Mouse (Mus musculus) left cerebral cortex, adult 8-10 months (tissue): ENCODE results near the gene Lpcat3. TPM values are rescaled to one million over a fixed set of nuclear protein-coding genes. Genes with fewer than 3 reads are reported as not detected.
"Not testable (repeated sequence)": the region's sequence is repeated elsewhere in the genome, so short reads cannot be mapped to it uniquely, and the experiment has no call there.

Source experiments
- DNase-seq, 2 experiments: peaks; one replicate each; pipeline ENCODE4 v3.0.0; 2022; ENCODE audit warnings: low spot score in 2 of 2
- total RNA-seq, 4 experiments: library from RNA; stranded (reverse); gene quantifications; 2 replicates each; pipeline ENCODE4 v1.2.4; 2022

The Lpcat3 gene
- total RNA-seq, 4 experiments from 2014 or later: 22.6 to 34.6 (median 26.1) TPM

DNA sequence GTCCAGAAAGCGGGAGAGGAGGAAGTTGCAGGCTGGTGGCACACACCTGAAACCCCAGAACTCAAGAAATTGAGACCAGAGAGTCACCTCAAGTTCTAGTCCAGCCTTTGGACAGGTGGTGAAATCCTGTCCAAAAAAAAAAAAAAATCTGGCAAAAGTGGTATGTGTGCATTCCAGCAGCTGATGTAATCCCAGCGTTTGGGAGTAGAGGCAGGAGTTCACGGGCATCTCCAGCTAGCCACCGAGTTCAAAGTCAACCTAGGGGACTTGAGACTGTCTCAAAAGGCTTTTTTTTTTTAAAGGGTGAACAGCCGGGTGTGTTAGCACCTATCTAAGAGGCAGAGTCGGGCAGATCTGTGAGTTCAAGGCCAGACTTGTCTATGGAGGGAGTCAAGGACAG lies 13.3 kb downstream of the Lpcat3 start:
- no peak for DNase-seq

DNA sequence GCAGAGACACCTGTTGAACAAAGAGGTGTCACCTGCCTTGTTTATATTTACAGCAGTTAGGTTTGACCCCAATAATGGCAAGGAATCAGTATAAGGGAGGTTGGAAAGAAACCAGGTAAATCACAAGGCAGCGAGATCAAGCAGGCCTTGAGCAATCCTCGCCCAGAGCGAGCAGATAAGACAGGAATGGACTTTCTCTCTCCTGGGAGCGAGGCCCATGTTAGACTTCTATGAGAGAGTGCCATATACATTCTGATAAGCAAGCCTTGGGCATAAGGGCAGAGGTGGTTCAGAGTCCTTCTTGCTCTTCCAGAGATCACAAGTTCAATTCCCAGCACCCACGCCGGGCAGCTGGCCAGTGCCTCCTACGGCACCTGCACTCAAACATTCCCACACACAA lies 15.9 kb downstream of the Lpcat3 start:
- no peak for DNase-seq

DNA sequence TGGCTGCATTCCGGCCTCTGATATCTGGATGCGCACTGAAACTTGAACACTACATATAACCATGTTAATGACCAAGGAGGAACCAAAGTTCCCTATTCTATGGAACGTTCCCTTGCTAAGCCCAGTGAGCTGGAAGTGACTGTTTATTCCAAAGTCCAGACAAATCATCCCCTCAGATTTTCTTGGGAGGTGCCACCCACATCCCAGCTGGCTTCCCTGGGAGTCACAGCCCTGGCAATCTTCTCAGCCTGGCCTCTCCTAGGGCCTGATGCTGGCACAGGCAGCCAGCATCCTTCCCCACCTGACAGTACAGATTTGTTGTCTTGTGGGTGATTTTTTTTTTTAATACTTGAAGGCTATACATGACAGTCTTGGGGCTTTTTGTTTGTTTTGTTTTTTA lies 16.7 kb downstream of the Lpcat3 start:
- no peak for DNase-seq

DNA sequence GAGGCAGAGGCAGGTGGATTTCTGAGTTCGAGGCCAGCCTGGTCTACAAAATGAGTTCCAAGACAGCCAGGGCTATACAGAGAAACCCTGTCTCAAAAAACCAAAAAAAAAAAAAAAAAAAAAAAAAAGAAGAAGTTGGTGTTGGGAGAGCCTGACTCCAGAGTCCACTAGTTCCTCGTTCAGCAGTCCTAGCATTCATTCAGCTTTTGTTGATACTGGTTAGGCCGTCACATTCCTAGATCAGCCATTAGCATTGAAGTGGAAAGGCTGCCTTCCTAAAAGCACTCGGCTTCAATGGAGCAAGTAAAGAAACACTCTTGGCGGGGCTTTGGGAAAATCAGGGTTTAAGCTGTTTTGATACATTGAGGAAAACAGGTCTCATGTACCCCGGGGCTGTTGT lies 19.5 kb downstream of the Lpcat3 start:
- DNase-seq: not testable (repeated sequence)

DNA sequence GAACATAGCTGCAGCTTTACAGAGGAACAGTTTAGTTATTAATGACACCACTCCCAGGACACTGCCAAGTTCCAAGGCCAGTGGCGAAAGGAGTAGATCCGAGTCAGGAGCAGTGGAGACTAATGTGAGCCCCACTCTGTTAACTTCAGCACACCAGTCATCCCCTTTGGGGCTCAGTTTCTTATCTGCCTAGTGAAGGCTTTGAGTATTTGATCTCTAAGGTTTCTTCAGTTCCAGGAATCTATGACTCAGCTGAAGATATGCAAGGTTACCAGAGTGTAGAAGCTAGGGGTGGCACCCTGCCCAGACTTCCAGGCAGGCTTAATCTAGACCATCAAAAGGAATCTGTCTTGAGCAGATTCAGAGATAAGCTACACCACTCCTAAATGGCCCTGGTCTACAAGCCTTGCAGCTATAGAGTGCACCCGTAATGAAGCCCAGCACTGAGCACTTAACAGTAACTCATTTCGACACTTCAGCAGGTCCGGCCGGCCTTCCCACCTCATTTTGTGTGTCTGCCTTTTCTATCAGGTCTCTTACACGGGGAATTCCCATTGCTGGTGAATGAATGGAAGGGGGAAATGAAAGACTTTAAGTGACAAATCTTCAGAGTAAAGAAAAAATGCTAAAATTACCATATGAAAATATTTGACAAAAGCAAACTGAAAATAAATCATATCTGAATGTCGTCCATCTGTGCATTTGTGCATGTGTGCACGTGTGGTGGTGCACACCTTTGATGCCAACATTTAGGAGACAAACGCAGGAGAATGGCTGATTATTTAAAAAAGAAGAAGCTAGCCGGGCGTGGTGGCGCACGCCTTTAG lies 21.0 kb downstream of the Lpcat3 start:
- peak in 1 of 2 experiments; percentile 33 for DNase-seq

DNA sequence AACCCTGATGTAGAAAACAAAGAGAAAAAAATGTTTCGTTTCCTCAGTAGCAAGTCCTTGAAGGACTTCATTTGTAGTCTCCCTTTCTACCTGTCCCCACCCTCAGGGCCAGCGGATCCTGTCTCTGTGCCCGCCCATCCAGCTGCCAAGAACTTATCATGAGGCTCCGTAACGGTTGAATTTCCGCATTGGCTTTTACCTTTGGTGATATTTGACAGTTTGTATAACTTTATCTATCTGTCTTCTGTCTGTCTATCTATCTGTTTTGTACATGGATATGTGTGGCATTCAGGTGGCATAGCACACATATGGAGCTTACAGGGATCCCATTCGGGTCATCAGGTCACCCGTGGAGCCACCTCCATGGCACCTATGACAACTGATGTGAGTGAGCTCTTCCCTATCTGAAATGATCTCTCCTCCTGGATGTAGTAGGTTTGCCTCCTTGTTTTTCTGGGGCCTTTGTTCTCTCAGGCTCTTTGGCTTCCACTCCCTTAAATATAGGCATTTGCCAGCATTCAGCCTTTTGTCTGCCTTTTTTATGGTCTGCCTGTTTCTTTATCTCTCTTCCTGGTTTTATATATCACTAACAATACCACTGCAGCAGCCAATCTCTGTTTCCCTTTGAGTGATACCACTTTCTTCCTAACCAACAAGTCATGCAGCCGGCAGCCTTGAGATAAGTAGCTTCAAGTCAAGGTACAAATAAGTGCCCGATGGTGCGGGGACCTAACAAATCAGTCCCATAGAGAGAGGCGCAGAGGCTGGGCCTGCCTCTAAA lies 23.0 kb downstream of the Lpcat3 start:
- DNase-seq: no peak

DNA sequence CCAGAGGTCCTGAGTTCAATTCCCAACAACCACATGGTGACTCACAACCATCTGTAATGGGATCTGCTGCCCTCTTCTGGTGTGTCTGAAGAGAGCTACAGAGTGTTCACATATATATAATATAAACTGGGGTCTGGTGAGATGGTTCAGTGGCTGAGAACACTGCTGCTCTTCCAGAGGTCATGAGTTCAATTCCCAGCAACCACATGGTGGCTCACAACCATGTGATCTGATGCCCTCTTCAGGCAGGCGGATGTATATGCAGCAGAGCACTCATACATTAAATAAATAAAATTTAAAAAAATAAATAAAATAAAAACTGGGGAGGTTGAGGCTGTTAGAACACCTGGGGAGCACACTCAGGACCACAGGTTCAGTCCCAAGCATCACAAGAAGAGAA lies 23.8 kb downstream of the Lpcat3 start:
- DNase-seq: not testable (repeated sequence)

DNA sequence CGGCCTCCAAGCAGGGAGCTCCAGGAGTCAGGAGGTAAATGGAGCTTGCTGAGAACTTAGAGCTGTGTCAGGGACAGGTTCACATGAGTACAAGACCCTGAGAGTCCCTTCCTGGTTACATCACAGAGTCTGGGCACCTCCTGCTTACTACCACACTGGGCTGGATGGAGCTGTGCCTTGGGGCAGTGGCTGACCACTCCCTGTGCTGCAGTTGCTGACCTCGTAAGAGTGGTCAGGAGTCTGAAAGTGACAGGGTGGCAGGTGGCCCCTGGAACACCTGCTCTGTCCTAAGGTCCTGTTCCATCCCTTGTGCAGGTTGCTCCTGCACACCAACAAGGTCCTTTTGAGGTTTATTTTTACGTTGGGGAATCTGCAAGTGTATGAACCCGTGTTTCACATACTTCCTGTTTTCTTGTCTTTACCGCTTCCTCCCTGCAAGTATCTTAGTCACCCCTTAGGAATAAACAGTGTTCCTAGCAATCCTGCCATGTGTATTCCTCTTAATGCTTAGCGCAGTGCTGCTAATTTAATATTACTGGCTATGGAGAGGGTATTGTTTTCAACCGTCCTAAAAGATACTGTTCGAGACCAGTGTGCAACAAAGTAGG lies 25.4 kb downstream of the Lpcat3 start:
- DNase-seq: no peak

DNA sequence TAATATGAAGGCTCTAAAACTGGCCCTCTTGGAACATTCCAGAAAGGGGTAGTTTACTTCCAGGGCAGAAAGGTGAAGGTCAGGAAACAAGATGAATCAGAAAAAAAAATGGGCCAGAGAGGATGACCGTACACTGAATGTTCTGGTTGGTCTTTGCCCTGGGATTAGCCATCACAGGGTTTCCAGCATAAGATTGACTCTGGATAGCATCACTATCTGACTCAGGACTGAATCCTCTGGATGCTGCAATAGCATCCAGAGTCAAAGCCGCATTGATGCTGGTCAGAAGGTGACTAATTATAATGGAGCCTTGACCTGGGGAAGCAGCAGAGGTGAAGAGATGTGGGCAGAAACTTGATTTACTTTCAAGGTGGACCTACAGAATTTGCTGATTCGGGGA lies 26.2 kb downstream of the Lpcat3 start:
- DNase-seq: no peak

DNA sequence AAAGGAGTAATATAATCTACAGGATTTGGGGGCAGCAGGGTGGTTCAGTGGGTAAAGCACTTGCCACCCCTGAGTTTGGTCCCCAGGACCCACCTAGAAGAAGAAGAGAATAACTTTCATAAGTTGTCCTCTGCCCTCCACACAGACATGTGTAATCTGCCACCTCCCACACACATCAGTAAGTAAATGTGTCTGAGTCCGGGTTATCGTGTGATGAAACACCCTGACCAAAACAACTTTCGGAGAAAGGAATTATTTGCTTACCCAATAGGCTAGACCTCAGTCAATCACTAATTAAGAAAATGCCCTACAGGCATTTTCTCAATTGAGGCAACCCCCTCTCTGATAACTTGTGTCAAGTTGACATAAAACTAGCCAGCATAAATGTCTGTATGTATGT lies 27.7 kb downstream of the Lpcat3 start:
- no peak for DNase-seq

DNA sequence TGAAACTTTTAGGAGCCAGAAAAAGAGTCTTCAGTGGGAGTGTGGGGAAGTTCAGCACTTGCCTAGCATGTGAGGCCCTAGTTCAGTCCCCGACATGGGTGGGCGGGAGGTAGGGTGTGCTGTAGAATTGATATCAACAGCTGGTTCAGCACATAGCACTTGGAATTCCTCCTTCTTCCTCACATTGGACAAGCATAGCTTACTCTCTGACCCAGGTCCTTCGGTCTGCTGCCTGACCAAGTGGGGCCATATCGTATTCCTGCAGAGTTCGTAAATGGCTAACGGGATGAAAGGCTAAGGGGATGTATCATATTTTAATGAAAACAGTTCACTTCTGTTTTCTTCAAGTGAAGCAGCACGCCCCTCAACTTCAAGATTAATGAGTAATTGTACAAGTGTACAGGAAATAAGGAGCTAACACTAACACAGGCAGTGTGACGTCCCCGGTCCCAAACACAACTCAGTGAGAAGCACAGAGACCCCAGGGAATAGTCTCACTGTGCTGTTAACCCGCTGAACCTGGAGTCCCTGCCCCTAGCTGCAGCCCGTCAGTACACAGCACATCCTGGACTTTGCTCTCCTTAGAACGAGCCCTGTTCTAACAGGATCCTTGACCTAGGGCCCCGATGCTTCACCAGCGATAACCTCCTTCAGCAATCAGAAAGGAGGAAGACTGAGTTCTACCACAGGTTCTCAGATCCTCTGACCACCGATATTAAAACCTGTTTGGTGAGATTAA lies 30.6 kb downstream of the Lpcat3 start:
- no peak for DNase-seq

DNA sequence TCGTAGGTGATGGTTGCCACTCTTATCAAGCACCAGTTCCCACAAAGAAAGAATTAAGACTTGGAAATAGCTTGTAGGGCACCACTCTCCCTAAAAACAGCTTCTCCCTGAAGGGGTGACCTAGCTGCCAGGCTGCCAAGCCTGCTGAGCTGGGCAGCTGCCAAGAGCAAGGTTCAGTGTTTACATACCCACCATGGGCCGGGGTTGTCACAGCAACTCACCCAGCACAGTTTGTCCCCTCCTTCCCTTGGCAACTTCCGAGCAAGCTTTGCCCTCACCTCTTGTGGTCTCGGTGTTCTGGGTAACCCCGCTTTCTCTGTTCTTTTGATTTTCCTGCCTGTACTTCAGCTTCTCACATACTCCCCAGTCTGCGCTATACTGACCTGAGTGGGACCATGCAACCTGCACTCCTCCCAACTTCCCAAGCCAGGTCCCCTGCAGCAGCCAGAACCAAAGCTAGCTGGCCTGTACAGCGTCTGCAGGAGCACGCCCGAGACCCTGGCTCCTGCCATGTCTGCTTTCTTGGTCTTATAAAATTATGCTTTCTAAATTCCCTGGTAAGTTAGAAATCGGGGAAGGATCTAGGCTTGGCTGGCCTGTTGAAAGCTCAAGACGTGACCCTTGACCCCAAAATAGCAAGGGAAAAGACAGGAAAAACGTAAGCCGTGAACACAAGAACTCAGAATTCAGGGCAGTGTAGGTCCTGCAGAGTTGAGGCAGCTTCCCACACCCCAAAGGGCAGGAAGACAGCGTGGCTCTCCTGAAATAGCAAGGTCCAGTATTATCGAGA lies 31.5 kb downstream of the Lpcat3 start:
- peak in 1 of 2 experiments; percentile 76 for DNase-seq

DNA sequence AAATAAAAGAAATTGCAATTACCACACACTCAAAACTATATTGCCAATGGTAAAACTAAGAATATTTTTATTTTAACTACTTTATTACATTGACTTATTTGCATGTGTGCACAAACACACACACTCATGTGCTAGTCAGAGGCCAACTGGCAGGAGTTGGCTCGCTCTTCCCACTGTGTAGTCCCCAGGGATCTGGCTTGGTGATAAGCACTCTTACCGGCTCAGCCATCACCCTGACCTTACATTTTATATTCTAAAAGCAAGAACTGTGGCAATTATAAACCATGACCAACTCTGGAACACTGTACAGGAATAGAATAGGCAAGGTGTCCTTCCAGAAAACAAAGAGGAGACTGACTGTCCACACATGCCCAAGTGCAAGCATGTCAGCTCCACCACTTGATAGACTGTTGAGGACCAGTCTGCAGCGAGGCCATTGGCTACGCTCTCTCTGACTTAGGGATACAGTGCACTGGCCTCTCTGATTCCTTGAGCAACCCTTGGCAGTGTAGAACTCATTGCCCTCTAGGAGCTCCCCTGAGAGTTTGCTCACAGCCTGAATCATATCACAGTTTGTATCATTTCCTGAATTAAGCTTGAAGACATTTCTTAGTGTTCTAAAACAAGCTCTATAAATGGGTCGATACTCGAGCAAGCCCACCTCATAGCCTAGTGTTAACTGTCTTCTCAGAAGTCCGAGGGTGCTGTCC lies 33.8 kb downstream of the Lpcat3 start:
- DNase-seq: no peak

DNA sequence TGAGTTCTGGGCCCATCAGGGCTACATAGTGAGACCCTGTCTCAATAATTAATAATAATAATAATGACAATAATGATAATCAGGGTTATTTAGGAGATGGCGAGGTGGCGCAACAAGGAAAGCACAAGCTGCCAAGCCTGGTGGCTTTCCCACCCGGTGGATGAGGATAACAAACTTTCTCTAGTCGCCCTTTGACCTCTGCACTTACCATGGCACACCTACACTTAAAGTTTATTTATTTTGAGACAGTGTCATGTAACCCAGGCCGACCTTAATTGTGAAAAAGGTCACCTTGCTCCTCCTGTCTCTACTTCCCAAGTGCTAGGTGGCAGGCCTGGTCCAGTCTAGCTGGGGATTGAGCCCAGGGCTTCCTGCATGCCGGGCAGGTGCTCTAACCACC lies 35.9 kb downstream of the Lpcat3 start:
- no peak for DNase-seq

DNA sequence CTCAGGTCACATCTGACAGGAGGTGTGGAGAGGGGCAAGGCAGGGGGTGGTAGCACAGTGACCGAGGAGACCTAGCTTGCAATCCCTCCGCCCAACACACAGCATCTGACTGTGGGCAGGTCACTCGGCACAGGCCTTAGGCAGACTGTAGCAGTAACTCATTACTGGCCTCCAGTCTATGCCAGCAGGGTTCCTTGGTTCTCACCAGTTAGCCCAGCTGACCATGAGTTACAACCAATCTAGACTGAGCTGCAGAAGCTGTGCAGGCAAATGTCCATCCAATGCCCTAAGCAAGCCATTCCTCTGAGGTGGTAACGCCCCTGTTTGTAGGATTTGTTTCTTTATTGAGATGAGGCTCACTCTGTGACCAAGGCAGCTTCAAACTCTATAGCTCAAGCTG lies 36.5 kb downstream of the Lpcat3 start:
- DNase-seq: no peak

DNA sequence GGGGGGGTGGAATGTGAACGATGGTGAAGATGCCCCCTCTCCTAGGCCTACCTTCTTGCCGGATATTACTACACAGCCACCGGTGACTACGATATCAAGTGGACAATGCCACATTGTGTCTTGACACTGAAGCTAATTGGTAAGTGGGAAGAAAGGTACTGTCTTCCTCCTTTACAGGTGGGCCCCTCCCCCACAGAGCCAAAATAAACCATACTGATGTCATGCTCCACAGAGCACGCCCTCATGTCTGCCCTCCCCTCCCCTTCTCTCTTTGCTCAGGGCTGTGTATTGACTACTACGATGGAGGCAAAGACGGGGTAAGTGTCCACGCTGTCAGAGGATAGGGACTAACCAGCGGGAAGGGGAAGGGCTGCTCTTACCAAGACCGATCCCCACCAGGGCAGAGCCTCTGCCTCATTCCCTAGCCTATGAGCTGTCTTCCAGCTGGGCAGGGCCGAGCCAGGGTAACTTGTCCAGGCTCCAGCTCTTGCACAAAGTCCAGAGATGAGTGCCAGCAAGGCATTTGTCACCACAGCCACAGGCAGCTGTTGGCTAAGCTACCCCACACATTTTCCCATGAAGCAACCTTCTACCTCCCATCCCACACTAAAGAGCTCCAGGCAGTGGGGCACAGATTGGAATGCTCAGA lies 37.3 kb downstream of the Lpcat3 start:
- peak in 1 of 2 experiments; percentile 75 for DNase-seq

DNA sequence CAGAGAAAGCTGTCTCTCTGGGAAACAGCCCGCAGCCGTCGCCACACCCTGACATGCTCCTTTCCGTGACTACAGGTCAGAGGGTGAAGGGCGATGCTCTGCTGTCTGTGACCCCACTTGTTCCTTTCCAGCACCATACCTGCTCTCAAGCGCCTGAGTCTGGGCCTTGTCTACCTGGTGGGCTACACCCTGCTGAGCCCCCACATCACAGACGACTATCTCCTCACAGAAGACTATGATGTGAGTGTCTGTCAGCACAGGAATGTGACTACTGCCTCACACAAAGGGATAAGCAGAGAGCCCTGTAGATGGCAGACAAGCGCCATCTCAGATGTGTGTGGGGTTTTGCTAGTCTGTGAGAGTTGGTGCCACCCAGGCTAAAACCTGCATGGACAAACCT lies 38.5 kb downstream of the Lpcat3 start:
- no peak for DNase-seq

DNA sequence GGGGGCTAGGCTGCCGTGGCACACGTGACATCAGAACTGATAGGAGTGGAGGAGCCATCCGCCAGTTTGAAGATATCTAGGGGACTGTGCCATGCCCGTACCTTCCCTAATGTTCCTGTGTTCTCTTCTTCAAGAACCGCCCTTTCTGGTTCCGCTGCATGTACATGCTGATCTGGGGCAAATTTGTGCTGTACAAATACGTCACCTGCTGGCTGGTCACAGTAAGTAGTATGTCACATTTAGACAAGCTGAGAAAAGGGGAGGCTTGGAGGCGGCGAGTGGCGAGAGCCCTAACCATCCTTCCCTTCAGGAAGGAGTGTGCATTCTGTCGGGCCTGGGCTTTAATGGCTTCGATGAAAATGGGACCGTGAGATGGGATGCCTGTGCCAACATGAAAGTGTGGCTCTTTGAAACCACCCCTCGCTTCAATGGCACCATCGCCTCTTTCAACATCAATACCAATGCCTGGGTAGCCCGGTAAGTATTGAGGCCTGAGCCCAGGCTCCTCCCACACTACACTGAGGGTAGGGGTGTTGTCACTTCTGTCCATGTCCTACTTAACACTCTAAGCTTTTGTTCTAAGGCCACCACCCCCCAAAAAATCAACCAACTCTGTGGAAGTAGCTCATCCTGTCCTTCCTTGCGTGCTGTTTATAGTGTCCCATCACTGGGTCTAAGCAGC lies 39.4 kb downstream of the Lpcat3 start:
- DNase-seq: no peak

DNA sequence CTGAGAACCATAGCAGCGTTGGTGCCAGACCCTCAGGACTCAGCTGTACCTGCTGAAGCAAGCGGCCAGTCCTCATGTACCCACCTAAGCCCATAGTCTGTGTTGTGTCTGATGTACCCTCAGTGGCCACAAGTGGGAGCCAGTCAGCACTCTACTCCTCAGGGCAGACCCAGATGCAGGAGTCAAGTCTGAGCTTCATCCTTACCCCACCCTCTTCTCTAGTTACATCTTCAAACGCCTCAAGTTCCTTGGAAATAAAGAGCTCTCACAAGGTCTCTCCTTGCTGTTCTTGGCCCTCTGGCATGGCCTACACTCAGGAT lies 39.9 kb downstream of the Lpcat3 start:
- peak; percentile 54 to 61 for DNase-seq
